28 mouse cellular contexts compared by ENCODE assay signal in the genomic region with DNA sequence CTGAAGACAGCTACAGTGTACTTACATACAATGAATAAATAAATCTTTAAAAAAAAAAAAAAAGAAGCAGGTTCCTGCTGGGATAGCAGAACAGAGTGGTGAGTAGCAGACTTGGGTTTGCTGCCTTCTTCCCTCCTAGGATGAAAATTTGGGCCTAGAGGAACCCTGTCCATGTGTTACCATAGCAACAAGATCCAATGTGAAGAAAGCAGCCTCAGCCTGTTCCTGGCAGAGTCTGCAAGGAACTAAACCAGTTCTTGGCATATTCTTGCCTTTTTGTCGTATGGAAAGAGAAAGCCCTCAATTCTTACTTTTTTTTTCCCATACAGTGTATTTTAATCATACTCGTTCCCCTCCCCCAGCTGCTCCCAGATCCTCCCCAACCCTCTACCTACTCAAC.
DNase-seq lines count a peak whose midpoint lies in the region; ATAC-seq and TF ChIP-seq lines count a peak whose summit lies in the region.
"Had no signal": no experiment of that assay in that cellular context is flagged by ENCODE, and none has a peak within 500 bp of the region (broad histone marks: within the 10 kb centered on the region; RNA-seq: fewer than 3 reads in every experiment).

No protein-coding gene starts in this region.

- H3K9ac ChIP-seq in midbrain, postnatal 0 days (replicated peaks; ENCODE audit: low read length, poor library complexity, severe bottlenecking): no peak overlapping the region
- H3K9ac ChIP-seq: embryonic facial prominence, embryonic 13.5 days; heart, embryonic 13.5 days; kidney, embryonic 15.5 days; limb, embryonic 15.5 days; liver, embryonic 14.5 days; lung, embryonic 14.5 days; neural tube, embryonic 12.5 days had no signal

- no peak for TF ChIP-seq CTCF in midbrain, postnatal 0 days (IDR thresholded peaks at IDR 0.05)

- H3K4me3 ChIP-seq in midbrain, postnatal 0 days (ENCODE audit: low read depth, low read length): no peak overlapping the region
- H3K4me3 ChIP-seq: embryonic facial prominence, embryonic 13.5 days; erythroblast, embryonic 14.5 days; heart, adult 2 months; heart, embryonic 13.5 days; kidney, embryonic 15.5 days; left cerebral cortex, adult 2 months; limb, embryonic 15.5 days; neural tube, embryonic 12.5 days had no signal

- H3K36me3 ChIP-seq in midbrain, postnatal 0 days (ENCODE audit: insufficient read depth, low read length): no peaks in the 10 kb centered on the region
- H3K36me3 ChIP-seq: embryonic facial prominence, embryonic 13.5 days; heart, embryonic 13.5 days; kidney, embryonic 15.5 days; limb, embryonic 15.5 days; neural tube, embryonic 12.5 days had no signal

- 48% methylated on average over 2 of the region's 2 CpGs for WGBS in midbrain, postnatal 0 days

- no peaks in the 10 kb centered on the region for H3K4me1 ChIP-seq in midbrain, postnatal 0 days (ENCODE audit: insufficient read depth, low read length)
- H3K4me1 ChIP-seq: embryonic facial prominence, embryonic 13.5 days; heart, embryonic 13.5 days; kidney, embryonic 15.5 days; limb, embryonic 15.5 days; neural tube, embryonic 12.5 days had no signal

- peak; percentile 100 for ATAC-seq in frontal cortex, adult (ENCODE audit: low TSS enrichment)
- peak; percentile 81 for ATAC-seq in midbrain, postnatal 0 days (ENCODE audit: low FRiP score)

- no peaks in the 10 kb centered on the region for H3K27me3 ChIP-seq in midbrain, postnatal 0 days (ENCODE audit: insufficient read depth, low read length)
- H3K27me3 ChIP-seq: embryonic facial prominence, embryonic 13.5 days; heart, embryonic 13.5 days; kidney, embryonic 15.5 days; limb, embryonic 15.5 days; neural tube, embryonic 12.5 days had no signal

- no peak overlapping the region; the same call in 1 of the 2 replicates for H3K27ac ChIP-seq in midbrain, postnatal 0 days (ENCODE audit: low read depth, low read length)
- H3K27ac ChIP-seq: embryonic facial prominence, embryonic 13.5 days; heart, adult 2 months; heart, embryonic 13.5 days; kidney, embryonic 15.5 days; left cerebral cortex, adult 2 months; limb, embryonic 15.5 days; liver, embryonic 14.5 days; neural tube, embryonic 12.5 days; stomach, postnatal 0 days had no signal

- H3K9me3 ChIP-seq in midbrain, postnatal 0 days (ENCODE audit: low read length): no peaks in the 10 kb centered on the region
- H3K9me3 ChIP-seq: embryonic facial prominence, embryonic 13.5 days; heart, embryonic 13.5 days; kidney, embryonic 15.5 days; limb, embryonic 15.5 days; neural tube, embryonic 12.5 days had no signal

- DNase-seq in frontal cortex, postnatal 14 days (ENCODE audit: low spot score in 2 of 2): no peak
- peak; percentile 18 for DNase-seq in layer of hippocampus, adult 9-11 months
- DNase-seq in layer of hippocampus, adult 9-10 months (ENCODE audit: low spot score): no peak
- DNase-seq in right cerebral cortex, adult 18-20 months: peak; percentile 8
- no peak for DNase-seq in right cerebral cortex, postnatal 25 days
- peak; percentile 80 for DNase-seq in midbrain, postnatal 0 days (ENCODE audit: low spot score)
- no peak for DNase-seq in cerebellum, adult 9-11 months
- DNase-seq: adrenal gland, postnatal 36 days; cerebellum, adult 2 months; cerebellum, postnatal 36 days; embryo, embryonic 11 days; gastrocnemius, postnatal 36 days; heart, adult 2 months; heart, postnatal 14 days; kidney, adult 11 months; kidney, postnatal 36 days; left cerebral cortex, postnatal 4 days; lung, embryonic 14.5 days had no signal

- H3K4me2 ChIP-seq in midbrain, postnatal 0 days (ENCODE audit: low read depth, low read length, poor library complexity, severe bottlenecking): no peak overlapping the region
- H3K4me2 ChIP-seq: embryonic facial prominence, embryonic 13.5 days; heart, embryonic 13.5 days; kidney, embryonic 15.5 days; limb, embryonic 15.5 days; lung, embryonic 14.5 days; neural tube, embryonic 12.5 days had no signal

Comparison
In these comparisons a context has a peak if more than half of its experiments do, and no peak if none do; other contexts are left out.
1. DNase-seq: peak in layer of hippocampus, adult 9-11 months (single experiment), right cerebral cortex, adult 18-20 months (single experiment) and midbrain, postnatal 0 days (single experiment); none in frontal cortex, postnatal 14 days (0 of 2), layer of hippocampus, adult 9-10 months (single experiment), right cerebral cortex, postnatal 25 days (single experiment) and cerebellum, adult 9-11 months (single experiment).